Mouse (Mus musculus): ENCODE results near the gene H3f3a.

DNA sequence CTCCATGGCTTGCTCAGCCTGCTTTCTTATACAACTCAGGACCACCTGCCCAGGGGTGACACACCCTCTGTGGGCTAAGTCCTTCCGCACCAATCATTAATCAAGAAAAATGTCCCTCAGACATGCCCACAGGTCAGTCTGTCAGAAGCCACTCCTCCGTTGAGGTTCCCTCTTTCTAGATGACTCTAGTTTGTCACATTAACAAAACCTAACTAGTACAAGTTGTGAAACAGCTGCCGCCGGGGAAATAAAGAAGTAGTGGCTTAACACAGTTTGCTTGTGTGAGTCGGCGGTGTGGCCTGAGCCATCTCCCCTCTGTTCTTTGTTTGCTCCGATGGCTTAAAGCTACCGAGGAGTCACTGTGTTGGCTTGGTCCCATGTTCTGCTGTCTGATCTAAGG lies 51.1 kb downstream of the H3f3a start:
- TF ChIP-seq CTCF (IDR thresholded peaks at IDR 0.05; ENCODE audit: extremely low read depth, insufficient read depth, insufficient read length, insufficient replicate concordance) = no peak
- TF ChIP-seq POLR2A (IDR thresholded peaks at IDR 0.05; ENCODE audit: low read depth, low read length) = no peak

Data from spleen, adult 2 months (tissue).